Mouse (Mus musculus) thymus, adult 18-20 months (tissue): ENCODE measurements around the gene Dennd6a.
"Not testable (repeated sequence)": the region's sequence is repeated elsewhere in the genome, so short reads cannot be mapped to it uniquely, and the experiment has no call there.

ENCODE experiments used
- DNase-seq, 2 experiments: peaks; one replicate each; pipeline ENCODE4 v3.0.0; 2022; ENCODE audit warnings: mixed read lengths in 2 of 2

Dennd6a gene

GRCm38 (mm10) chr14:26573556-26573955 lies at the start of gene Dennd6a:
Gene Dennd6a, plus strand, starts transcription at chr14:26573856.
- not testable (repeated sequence) for DNase-seq

DNA sequence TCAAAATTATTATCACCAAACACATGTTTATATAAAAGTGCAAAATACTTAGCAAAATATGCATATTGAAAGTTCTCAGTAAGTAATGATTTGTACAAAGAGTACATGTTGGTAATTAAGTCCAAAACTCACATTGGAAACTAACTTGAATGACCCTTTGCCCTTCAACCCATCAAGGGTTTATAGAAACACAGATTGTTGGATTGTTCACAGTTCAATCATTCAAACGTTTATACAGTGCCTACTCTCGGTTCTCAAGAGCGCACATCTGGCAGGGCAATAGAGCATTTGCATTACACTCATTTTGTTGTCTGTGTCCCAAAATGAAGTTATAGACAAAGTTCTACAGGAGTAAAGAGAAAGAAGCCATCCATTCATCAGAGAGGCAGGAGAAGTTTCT lies 47.7 kb upstream of the Dennd6a start:
- DNase-seq = no peak

GRCm38 (mm10) chr14:26528296-26528695 lies 45.4 kb upstream of the Dennd6a start:
- DNase-seq = no peak

- no peak for DNase-seq
Observed at GRCm38 (mm10) chr14:26530350-26530749, 43.3 kb upstream of the Dennd6a start.

- DNase-seq = no peak
Observed at GRCm38 (mm10) chr14:26531410-26532313, 42.0 kb upstream of the Dennd6a start.

GRCm38 (mm10) chr14:26532752-26533151 lies 40.9 kb upstream of the Dennd6a start:
- DNase-seq = no peak

GRCm38 (mm10) chr14:26533267-26533666 lies 40.4 kb upstream of the Dennd6a start:
- peak; percentile 17 to 27 for DNase-seq

DNA sequence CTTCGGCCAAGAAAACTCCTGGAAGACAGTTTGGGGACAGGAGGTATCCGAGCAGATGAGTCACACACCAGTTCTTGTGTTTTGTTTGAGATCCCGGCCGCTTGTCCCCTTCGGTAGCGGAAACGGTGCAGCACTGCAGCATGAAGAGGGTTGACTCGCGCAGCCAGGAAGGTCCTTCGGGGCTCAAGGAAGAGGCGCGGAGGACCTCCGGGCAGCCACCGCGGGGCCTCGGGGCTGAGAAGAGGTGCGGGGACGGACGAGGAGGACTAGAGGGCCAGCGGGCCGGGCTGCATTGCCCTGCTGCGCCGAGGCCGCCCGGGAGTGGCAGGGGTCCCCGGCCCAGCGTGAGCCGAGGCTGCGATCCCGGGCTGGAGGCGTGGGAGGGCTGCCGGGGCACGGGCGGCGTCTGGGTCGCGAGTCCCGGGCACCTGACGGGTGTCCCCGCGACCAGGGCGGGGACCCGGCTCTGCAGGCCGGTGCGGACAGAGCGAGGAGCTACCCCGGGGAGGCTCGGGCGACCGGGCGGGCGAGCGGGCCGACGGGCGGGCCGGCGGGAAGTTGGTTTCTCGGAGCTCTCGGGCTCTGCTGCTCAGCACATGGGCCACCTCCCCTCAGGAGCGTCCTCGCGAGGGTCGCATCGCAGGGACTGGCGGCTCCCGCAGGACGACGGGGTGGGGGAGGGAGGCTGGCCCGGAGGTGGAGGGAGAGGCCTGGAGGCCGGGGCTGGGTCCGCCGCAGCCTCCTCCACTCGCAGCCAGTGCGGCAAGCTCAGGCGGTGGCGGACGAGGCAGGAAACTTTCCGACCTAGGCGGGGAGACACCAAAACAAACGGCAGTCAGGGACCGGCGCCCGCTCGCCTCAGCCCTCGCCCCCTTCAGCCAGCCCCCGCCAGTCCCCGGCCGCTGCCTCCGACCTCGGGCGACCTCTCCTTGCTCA lies 39.6 kb upstream of the Dennd6a start:
- peak; percentile 49 to 51 for DNase-seq

DNA sequence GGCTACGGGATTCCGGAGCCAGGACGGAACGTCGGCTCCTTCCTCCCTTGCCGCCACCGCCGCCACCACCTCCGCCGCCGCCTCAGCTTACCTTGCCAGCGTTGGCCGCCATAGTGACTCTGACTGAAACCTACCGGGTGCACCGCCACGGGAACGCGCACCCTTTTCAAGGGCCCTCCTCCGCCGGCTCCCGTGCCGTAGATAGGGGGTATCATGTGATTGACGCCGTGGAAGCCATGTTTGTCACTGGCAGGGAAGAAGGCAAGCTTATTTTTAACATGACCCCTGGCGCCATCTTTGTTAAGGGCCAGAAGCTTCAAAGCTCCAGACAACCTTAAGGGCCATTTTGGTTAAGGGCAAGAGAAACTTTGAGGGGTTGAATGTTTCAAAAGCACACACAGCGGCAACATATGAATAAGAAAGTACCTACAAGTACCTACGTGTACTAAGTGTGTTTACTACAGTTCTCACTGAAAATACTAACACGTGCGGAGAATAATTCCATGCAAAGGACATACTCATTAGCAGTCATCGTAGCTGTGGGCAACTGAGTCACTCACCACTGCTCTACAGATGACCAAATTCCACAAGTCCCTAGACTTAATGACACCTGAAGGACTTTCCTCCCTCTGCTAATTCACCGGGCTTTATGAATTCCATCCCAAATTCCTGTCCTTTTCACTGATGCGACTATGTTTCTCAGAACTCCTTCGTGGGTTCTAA lies 38.7 kb upstream of the Dennd6a start, which contains the start of gene Slmap:
Gene Slmap, minus strand, starts transcription at position 175 of the 723 bp plus-strand sequence.
- peak; percentile 95 to 98 for DNase-seq

- DNase-seq = no peak
Observed at GRCm38 (mm10) chr14:26539241-26539640, 34.4 kb upstream of the Dennd6a start.

DNA sequence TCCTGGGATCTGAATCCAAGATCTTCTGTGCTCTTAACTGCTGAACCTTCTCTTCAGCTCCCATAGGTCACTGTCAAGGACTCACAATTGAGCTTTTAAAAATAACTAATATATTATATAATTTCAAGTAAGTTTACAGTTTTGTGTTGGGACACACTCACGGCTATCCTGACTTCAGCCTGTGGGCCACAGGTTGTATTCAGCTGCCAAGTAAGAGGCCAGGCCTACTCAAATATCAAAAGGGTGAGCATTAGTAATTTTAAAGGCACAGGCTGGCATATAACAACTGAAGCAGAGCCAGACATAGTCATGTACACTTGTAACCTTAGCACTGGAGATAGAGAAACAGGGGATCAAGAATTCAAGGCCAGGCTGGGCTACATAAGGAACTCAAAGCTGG lies 33.1 kb upstream of the Dennd6a start:
- DNase-seq = no peak

GRCm38 (mm10) chr14:26542136-26542535 lies 31.5 kb upstream of the Dennd6a start:
- no peak for DNase-seq

DNA sequence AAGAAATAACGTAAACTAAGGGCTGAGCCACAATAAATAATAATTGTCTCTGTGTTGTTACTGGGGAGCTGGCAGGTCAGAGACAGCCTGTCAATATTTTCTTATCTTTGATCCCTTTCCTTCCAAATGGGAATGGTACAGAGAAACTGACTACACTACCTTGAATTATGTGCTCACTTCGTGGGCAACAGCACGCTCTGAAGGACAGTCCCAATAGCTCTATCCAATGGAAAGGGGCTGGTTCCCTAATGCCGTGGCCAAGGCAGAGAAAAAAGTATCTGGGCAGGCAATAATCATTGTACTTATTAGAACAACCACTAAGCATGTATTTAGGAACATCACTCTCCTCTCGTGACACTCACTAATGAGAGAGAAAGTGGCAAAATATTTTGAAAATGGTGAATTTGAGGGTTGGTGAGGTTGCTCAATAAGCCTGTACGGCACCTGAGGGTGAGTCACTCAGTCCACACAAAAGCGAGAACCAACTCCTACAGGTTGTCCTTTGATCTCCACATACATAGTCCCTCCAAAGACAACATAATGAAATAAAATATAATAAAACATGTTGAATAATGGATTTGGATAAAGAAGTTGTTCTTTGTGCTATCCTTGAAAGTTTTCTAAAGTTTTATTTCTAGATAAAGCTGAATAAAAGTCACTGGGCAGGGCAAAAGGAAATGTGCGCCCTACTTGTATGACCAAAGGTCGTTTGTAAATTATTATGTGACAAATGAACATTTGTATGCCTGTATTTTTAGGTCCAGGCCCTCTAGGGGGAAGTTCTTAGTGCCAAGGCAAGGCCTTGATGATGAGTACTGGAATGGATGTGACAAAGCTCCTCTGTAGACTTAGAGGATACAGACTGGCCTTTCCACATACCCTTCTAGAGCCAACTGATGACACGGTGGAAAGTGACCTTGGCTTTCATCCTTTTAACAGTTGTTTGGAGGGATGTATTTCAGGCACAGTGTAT lies 25.9 kb upstream of the Dennd6a start:
- DNase-seq = no peak

GRCm38 (mm10) chr14:26550712-26551111 lies 22.9 kb upstream of the Dennd6a start:
- no peak for DNase-seq

DNA sequence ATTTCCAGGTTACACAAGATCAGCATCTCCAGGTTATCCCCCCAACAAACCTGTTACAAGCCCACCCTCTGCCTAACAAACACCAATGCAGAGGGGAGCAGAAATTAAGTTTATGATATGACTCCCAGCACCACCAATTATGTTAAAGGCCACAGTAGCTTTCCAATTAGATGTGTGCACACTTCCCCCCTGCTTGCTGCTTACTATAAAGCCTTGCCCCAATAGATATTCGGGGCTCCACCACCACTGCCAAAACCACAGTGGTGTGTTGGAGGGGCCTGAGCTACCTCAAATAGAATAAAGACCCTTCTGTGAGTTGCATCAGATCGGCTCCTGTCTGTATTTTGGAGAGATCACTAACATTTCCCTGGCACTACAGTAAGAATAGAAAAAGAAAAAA lies 21.2 kb upstream of the Dennd6a start:
- DNase-seq = no peak

GRCm38 (mm10) chr14:26552853-26553252 lies 20.8 kb upstream of the Dennd6a start:
- DNase-seq = no peak

DNA sequence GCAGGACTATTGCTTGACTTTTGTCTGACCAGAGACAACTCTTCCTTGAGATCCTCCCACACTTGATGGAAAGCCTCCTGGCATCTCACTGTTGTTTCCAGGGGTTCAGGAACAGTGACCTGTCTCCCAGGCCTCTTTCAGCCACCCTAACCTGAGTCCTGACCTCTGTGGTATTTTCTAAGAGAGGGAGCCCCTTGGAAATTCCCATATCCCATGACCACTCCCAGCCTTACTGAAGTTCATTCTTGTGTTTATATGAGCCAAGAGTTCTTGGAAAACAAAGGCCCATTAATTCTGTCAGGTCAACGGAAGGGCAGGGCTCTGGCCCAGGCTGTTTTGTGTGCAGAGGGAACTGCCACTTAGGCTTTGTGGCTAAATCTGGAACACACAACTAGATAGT lies 16.1 kb upstream of the Dennd6a start:
- DNase-seq = no peak

GRCm38 (mm10) chr14:26558536-26558935 lies 15.1 kb upstream of the Dennd6a start:
- no peak for DNase-seq

DNA sequence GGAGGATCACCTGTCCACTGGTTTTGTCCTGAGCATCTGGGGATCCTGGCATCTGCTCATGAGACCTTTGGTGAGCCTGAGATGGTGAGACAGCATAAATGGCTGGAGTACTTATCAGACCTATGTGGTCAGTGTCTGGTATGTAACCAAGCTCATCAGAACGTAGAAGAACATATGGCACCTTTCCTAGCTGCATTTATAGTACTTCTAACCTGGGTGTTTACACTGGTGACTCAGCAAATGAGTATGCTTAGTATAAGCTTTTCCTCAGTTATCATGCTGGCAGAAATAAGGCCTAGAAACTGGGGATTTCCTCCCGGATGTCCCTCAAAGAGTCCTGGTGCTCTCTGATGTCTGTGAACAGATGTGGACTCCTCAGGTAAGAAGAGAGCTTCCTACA lies 11.4 kb upstream of the Dennd6a start:
- no peak for DNase-seq

DNA sequence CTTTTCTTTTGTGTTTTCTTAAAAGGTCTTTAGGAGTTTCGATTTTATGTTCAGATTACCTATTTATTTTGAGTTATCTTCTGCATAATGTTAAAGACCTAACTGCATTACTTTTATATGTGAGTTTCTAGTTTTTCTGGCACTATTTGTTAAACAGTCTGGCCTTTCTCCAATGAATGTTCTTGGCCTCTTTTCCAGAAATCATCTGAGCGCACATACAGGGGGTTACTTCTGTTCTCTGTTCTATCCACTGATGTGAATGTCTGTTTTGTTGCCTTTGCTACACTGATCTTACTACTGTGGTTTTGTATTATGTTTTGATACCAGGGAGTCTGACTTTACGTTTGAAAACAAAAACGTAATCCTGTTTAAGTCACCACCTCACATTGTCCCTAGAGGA lies 3.8 kb upstream of the Dennd6a start:
- DNase-seq = no peak

GRCm38 (mm10) chr14:26571951-26572675 lies 1.5 kb upstream of the Dennd6a start:
- no peak for DNase-seq
